Mouse (Mus musculus) gastrocnemius, postnatal 14 days (tissue): ENCODE results near the gene Cdca4. TPM values are rescaled to one million over a fixed set of nuclear protein-coding genes. Genes with fewer than 3 reads are reported as not detected.

Experiments used
- DNase-seq: peaks from one replicate; pipeline ENCODE4 v3.0.0; 2021; ENCODE audit warnings: mixed read lengths
- intact Hi-C: fragments of 180-260 bp; cut with DNase I; formaldehyde crosslinking; loops from one replicate; pipeline ENCODE4 v1.15.1; 2025; ENCODE audit warnings: low total_unique reads
- total RNA-seq, 2 experiments: library from RNA; stranded (reverse); gene quantifications; 2 replicates each; pipeline ENCODE4 v1.2.3; 2021

The Cdca4 gene
- total RNA-seq, 2 experiments from 2014 or later = 4.3 to 5.8 TPM

- DNase-seq = peak; percentile 1
- intact Hi-C loops = no loop called here
Observed at GRCm38 (mm10) chr12:112774026-112774425, 55.2 kb downstream of the Cdca4 start.

- intact Hi-C loops = no loop called here
- peak; percentile 1 for DNase-seq
Observed at GRCm38 (mm10) chr12:112773366-112773765, 55.9 kb downstream of the Cdca4 start.

GRCm38 (mm10) chr12:112772306-112772705, 56.9 kb downstream of the Cdca4 start:
- DNase-seq = peak; percentile 1
- intact Hi-C loops = no loop called here

- peak; percentile 2 for DNase-seq
- intact Hi-C loops = no loop called here
Observed at GRCm38 (mm10) chr12:112770396-112770795, 58.8 kb downstream of the Cdca4 start.

Other genes starting within 250 kb of the Cdca4 start
- gene Inf2, start 240.6 kb downstream of the Cdca4 start, total RNA-seq = 10 to 100 TPM; 15.0 to 16.1 TPM
- gene Adssl1, start 209.4 kb downstream of the Cdca4 start, total RNA-seq = 100 to 1,000 TPM; 462 to 471 TPM
- gene Siva1, start 184.7 kb downstream of the Cdca4 start, total RNA-seq = 10 to 100 TPM; 16.9 to 18.7 TPM
- 10 to 100 TPM; 78.3 to 89.4 TPM for gene Akt1, start 154.5 kb downstream of the Cdca4 start, total RNA-seq
- 1 to 10 TPM; 1.3 to 2.1 TPM for gene Zbtb42, start 150.6 kb downstream of the Cdca4 start, total RNA-seq
- 10 to 100 TPM; 10.9 to 14.4 TPM for gene Cep170b, start 109.0 kb downstream of the Cdca4 start, total RNA-seq
- 1 to 10 TPM; 3.2 to 4.1 TPM for gene Pld4, start 68.8 kb downstream of the Cdca4 start, total RNA-seq
- 10 to 100 TPM in 1 of 2 experiments, 1 to 10 TPM in 1; 7.8 to 11.3 TPM for gene Ahnak2, start 26.8 kb downstream of the Cdca4 start, total RNA-seq
- gene Clba1, start 20.5 kb downstream of the Cdca4 start, total RNA-seq = under 1 TPM; 0.62 to 0.73 TPM
- gene Gpr132, start 38.8 kb upstream of the Cdca4 start, total RNA-seq = under 1 TPM in 1 of 2 experiments, not detected in 1; 0.10 TPM
- gene Jag2, start 100.4 kb upstream of the Cdca4 start, total RNA-seq = 10 to 100 TPM; 24.2 to 25.5 TPM
- 10 to 100 TPM; 14.8 to 17.5 TPM for gene Nudt14, start 112.7 kb upstream of the Cdca4 start, total RNA-seq
- 10 to 100 TPM in 1 of 2 experiments, 1 to 10 TPM in 1; 7.3 to 10.2 TPM for gene Btbd6, start 147.1 kb upstream of the Cdca4 start, total RNA-seq
- gene Brf1, start 171.3 kb upstream of the Cdca4 start, total RNA-seq = 10 to 100 TPM; 21.4 to 22.7 TPM
- gene Pacs2, start 185.1 kb upstream of the Cdca4 start, total RNA-seq = 10 to 100 TPM; 31.9 to 41.4 TPM
- gene Tex22, start 245.1 kb upstream of the Cdca4 start, total RNA-seq = under 1 TPM in 1 of 2 experiments, not detected in 1; 0.27 TPM